Mouse (Mus musculus): ENCODE results near the gene Nup50. TPM values are rescaled to one million over a fixed set of nuclear protein-coding genes. Genes with fewer than 3 reads are reported as not detected.
"Not testable (repeated sequence)": the region's sequence is repeated elsewhere in the genome, so short reads cannot be mapped to it uniquely, and the experiment has no call there.

Nup50 gene
- 10 to 100 TPM; 32.0 to 33.2 TPM for total RNA-seq (2021)
- long read RNA-seq, experiment 1, full-length matches to known transcripts, result 47 of 53 reads
- long read RNA-seq, experiment 1, partial matches to known transcripts, result 4 of 53 reads
- long read RNA-seq, experiment 1, other reads (novel, unspliced or antisense), result 2 of 53 reads
- long read RNA-seq, experiment 2, full-length matches to known transcripts, result 34 of 41 reads
- long read RNA-seq, experiment 2, partial matches to known transcripts, result 7 of 41 reads
- long read RNA-seq, experiment 2, other reads (novel, unspliced or antisense), result 0 of 41 reads

DNA sequence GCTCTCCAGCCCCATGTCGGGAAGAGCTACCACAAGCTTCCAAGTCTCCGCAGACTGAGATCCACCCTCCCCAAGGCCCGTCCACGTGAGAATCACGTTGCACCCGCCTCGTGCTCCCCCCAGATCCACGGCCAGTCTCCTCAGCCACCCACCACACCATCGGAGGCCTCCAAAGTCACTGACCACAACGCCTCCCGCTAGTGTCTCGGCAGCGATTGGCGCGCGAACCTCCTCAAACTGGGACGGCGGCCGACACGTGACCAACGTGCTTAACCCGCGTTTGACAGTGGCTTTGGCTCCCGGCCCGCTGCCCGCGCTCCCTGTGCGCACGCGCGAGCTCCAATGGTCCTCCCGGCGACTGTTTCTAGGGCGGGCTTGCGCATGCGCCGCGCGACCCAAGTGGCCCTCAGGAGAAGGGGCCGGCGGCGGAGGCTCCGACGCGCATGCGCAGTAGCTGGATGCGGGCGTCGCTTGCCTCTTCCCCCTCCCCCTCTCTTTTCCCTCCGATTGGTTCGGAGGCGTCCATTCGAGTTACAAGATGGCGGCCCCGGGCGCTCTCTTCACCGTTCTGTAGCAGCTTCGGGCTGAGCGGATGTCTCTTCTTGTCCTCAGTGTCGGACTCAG is at the start of gene Nup50:
Gene Nup50 (plus strand): TSS at position 528 of the 624 bp plus-strand sequence.
- no peak for TF ChIP-seq CTCF (IDR thresholded peaks at IDR 0.05)
- peak; percentile 100 for DNase-seq (ENCODE audit: extremely low spot score in 1 of 2, low spot score in 2 of 2)
- intact Hi-C loops (cut with DNase I), result loop anchor here (1.0 to 10.0 kb wide), 4 partner anchors 67 to 248 kb away; partner anchors contain the start of gene Phf21b

DNA sequence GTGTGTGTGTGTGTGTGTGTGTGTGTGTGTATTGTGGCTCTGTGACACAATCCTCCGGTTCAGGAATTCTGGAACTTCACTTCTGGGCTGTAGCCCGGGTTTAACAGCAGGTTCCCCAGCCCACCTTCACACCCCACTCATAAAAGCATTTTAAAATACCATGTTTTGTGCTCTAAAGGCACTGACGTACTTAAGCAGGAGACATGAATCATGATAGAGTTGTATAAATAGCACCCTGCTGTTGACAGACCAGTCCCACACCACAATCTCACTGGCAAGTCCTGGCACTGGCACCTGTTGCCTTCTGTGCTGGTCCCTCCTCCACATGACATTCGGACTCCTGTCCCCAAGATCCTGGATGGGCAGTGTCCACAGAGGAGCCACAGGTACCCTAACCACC is 49.3 kb upstream of the Nup50 start:
- DNase-seq (ENCODE audit: extremely low spot score in 1 of 2, low spot score in 2 of 2), result peak; percentile 31 to 51

More for the DNA sequence above, at the start of gene Nup50:
- peak within 1 kb of the TSS; percentile 90 for H3K27ac ChIP-seq
- peak within 1 kb of the TSS; percentile 80 for H3K4me3 ChIP-seq

GRCm38 (mm10) chr15:84877029-84877815 is 46.0 kb upstream of the Nup50 start:
- intact Hi-C loops (cut with DNase I), result no loop called here
- peak; percentile 1 for TF ChIP-seq CTCF (IDR thresholded peaks at IDR 0.05)
- peak overlapping the region; percentile 74 for H3K27ac ChIP-seq
- DNase-seq (ENCODE audit: extremely low spot score in 1 of 2, low spot score in 2 of 2), result peak; percentile 41 to 71
- no peak overlapping the region for H3K4me3 ChIP-seq

More for the DNA sequence above, 49.3 kb upstream of the Nup50 start:
- intact Hi-C loops (cut with DNase I), result loop anchor here (5.0 kb wide), 1 partner anchor 123 kb away; no protein-coding TSS in a partner anchor
- H3K4me3 ChIP-seq, result no peak overlapping the region
- TF ChIP-seq CTCF (IDR thresholded peaks at IDR 0.05), result no peak
- H3K27ac ChIP-seq, result 0 out of 2 replicates have a peak overlapping the region, but pooled peaks have one; percentile 17

GRCm38 (mm10) chr15:84888066-84888465 is 35.1 kb upstream of the Nup50 start:
- peak in 1 of 2 experiments; percentile 21 for DNase-seq (ENCODE audit: extremely low spot score in 1 of 2, low spot score in 2 of 2)
- Histone ChIP-seq H3K27ac (no peak overlapping the region), H3K4me3 (no peak overlapping the region)
- TF ChIP-seq CTCF (IDR thresholded peaks at IDR 0.05), result no peak
- intact Hi-C loops (cut with DNase I), result no loop called here

GRCm38 (mm10) chr15:84891246-84891645 is 32.0 kb upstream of the Nup50 start:
- Histone ChIP-seq H3K4me3 (no peak overlapping the region), H3K27ac (no peak overlapping the region)
- intact Hi-C loops (cut with DNase I), result loop anchor here (5.0 kb wide), 1 partner anchor 134 kb away; no protein-coding TSS in a partner anchor
- TF ChIP-seq CTCF (IDR thresholded peaks at IDR 0.05), result no peak
- DNase-seq (ENCODE audit: extremely low spot score in 1 of 2, low spot score in 2 of 2), result no peak

DNA sequence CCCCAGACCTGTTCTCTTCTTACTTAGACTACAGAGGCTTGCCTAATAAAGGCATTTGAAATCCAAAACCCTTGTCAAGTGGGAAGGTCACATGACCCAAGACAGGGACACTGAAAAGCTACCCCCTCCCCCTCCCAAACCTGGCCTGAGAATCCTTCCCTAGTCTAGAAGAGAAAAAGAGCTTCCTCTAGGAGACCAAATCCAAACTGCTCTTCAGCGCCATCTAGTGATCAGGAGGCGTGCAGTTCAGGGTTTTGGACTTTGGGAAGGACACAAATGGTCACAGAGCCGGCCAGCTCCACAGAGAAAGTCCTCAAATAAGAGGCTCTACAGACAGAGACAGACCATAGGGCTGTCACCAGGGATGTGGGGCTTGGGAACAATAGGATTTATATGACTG is 31.6 kb upstream of the Nup50 start:
- H3K4me3 ChIP-seq, result no peak overlapping the region
- peak; percentile 95 for TF ChIP-seq CTCF (IDR thresholded peaks at IDR 0.05)
- DNase-seq (ENCODE audit: extremely low spot score in 1 of 2, low spot score in 2 of 2), result peak; percentile 59 to 73
- H3K27ac ChIP-seq, result no peak overlapping the region
- intact Hi-C loops (cut with DNase I), result loop anchor here (2.0 to 5.0 kb wide), 2 partner anchors 89 to 134 kb away; no protein-coding TSS in a partner anchor

DNA sequence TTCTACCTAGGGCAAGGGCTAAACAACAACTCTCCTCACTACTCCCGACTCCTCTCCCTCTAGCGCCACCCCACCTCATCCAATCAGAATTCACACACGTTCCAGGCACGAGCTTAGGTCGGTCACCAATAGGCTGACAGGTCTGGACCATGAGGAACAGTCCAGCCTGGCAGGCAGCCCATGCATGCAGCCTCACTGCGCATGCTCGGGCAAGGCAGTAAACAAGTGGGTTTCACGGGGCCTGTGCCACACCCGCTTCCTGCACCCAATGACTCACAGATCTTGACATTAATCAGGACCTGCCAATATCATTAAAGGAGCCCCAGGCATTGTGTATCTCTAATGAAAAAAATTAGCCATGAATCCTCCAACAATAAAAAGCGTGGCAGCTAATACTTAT is 27.0 kb upstream of the Nup50 start:
- intact Hi-C loops (cut with DNase I); H3K27ac ChIP-seq; DNase-seq (ENCODE audit: extremely low spot score in 1 of 2, low spot score in 2 of 2); H3K4me3 ChIP-seq: not testable (repeated sequence)

DNA sequence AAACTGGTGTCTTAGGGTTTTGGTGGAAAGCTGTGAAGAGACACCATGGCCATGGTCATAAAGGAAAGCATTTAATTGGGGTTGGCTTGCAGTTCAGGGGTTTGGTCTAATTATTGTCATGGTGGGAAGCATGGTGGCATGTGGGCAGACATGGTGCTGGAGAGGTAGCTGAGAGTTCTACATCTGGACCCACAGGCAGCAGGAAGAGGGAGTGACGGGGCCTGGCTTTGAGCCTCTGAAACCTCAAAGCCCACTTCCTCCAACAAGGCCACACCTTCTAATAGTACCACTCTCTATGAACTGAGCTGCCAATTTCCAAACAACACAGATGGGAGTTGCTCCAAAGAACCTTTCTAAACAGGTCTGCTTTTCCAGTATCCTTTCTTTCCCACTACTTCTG is 26.5 kb upstream of the Nup50 start:
- intact Hi-C loops (cut with DNase I), result no loop called here
- TF ChIP-seq CTCF (IDR thresholded peaks at IDR 0.05), result no peak
- DNase-seq (ENCODE audit: extremely low spot score in 1 of 2, low spot score in 2 of 2), result no peak
- no peak overlapping the region for H3K27ac ChIP-seq
- no peak overlapping the region for H3K4me3 ChIP-seq

DNA sequence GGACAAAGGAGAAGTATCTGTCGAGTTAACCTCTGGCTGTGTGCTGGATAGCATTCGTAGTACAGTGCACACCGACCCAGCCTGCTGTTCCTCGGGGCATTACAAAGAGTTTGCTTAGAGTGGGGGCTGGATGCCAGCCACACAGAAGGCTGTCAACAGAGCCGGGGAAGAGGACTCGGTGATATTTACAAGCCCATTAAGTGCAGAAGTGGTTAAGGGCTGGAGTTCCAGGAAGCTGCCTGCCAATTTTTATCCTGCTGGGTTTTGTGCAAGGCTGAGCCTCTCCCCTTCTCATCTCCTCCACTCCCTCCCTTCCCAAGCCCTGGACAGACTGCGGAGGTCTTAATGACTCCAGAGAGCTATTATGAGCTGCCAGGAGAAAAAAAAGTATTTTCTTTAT is 25.1 kb upstream of the Nup50 start:
- Histone ChIP-seq H3K4me3 (no peak overlapping the region), H3K27ac (no peak overlapping the region)
- DNase-seq (ENCODE audit: extremely low spot score in 1 of 2, low spot score in 2 of 2), result no peak
- intact Hi-C loops (cut with DNase I), result no loop called here
- TF ChIP-seq CTCF (IDR thresholded peaks at IDR 0.05), result no peak

GRCm38 (mm10) chr15:84903843-84904385 is 19.3 kb upstream of the Nup50 start:
- TF ChIP-seq CTCF (IDR thresholded peaks at IDR 0.05), result no peak
- DNase-seq (ENCODE audit: extremely low spot score in 1 of 2, low spot score in 2 of 2), result no peak
- intact Hi-C loops (cut with DNase I), result no loop called here
- Histone ChIP-seq H3K4me3 (no peak overlapping the region), H3K27ac (no peak overlapping the region)

DNA sequence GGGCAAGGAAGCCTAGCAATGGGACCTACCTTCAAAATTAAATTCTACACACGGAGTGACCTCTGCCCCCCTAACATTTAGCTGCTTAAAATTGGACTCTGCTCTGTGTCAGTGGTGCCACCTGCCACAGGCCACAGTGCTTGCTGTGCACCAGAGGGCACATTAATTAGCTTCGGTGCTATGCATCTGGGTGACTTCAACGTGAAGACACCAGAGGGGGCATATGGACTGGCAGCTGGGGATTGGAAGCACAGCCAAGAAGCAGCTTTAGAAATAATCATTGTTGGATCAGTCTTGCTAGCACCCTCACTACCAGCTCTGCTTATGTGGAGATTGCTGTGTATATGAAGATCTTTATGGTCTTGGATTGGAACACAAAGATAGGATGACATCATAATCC is 10.0 kb upstream of the Nup50 start:
- TF ChIP-seq CTCF (IDR thresholded peaks at IDR 0.05), result no peak
- Histone ChIP-seq H3K4me3 (no peak overlapping the region), H3K27ac (no peak overlapping the region)
- DNase-seq (ENCODE audit: extremely low spot score in 1 of 2, low spot score in 2 of 2), result no peak
- intact Hi-C loops (cut with DNase I), result no loop called here
